Mouse (Mus musculus) spleen, adult 18-20 months (tissue): ENCODE results near the gene Ctse.

Experiments used
- DNase-seq, 2 experiments: peaks; one replicate each; pipeline ENCODE4 v3.0.0; 2022; ENCODE audit warnings: mixed read lengths in 2 of 2

Gene Ctse

DNA sequence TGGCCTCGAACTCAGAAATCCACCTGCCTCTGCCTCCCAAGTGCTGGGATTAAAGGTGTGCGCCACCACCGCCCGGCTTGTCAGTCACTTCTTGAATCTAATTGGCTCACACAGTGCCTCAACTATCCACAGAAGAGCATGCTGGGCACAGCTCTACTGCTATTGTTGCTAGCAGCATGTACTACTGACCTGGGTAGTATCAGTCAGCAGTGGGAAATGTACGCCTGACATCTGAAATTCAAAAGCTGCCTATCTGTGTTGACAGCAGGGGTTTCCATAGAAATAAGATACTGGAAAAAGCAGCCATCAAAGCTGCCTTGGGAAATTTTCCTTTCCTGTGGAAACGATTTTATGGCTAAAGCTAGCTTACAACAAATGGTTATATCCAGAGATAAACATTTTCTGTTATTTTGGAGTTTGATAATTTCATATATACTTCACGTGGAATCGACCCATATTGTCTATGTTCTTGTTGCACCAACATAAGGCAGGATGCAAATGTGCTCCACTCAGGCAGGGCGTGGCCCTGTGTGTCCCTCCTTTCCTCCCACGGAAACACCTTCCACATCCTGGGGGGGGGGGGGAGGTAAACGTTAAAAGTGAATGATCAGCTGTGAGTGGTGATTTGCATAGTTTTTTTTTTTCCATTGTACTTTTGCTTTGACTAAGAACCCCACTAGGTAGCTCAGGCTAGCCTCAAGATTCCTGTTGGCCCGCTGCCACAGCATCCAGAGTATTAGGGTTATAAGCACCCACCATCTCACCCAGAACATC lies 14.8 kb downstream of the Ctse start:
- peak in 1 of 2 experiments; percentile 23 for DNase-seq

DNA sequence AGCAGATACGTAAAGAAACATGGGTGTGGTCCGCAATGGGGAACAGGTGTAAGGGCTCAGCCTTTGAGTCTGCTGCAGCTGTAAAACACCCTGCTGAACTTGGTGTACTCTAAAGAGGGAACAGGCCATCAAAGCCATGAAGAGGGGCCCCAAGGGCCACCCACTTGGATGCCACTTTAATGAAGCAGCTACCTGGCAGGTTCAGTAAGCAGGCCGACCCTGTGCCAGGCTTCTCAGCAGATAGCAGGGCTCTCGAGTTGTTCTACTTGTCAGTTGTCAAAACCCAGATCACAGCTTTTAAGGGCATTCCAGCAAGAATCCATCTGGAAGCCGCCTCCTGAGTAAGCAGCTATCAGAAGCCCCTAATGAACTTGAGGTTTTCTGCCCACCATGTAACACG lies 17.5 kb downstream of the Ctse start:
- DNase-seq = no peak

GRCm38 (mm10) chr1:131657945-131658354 lies 19.8 kb downstream of the Ctse start:
- peak; percentile 83 to 88 for DNase-seq

DNA sequence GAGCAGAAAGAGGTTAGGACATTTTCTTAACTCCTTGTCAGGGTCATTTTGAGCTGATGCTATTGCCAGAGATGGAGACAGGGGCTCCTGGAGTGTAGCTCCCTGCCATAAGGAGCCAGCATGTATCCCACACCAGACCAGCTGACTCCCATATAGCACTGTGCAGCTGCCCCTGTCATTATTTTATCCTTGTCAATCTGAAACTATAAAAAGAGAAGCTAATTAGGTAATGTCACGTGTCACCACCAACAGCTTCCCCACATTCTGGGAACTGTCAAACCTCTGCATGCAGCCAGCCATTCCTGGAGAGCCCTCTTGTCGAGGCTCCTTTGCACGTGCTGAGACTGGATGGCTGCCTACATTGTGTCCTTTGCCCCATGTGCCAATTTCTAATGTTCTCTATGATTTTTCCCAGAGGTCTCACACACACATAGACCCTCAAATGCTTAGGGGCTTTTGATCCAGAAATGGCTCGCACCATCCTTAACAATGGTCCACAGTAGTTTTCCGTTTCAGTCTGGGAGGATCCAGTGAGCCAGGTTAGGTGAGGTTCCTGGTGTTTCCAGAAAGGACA lies 21.5 kb downstream of the Ctse start:
- DNase-seq = no peak

GRCm38 (mm10) chr1:131660266-131660665 lies 22.2 kb downstream of the Ctse start:
- DNase-seq = no peak

DNA sequence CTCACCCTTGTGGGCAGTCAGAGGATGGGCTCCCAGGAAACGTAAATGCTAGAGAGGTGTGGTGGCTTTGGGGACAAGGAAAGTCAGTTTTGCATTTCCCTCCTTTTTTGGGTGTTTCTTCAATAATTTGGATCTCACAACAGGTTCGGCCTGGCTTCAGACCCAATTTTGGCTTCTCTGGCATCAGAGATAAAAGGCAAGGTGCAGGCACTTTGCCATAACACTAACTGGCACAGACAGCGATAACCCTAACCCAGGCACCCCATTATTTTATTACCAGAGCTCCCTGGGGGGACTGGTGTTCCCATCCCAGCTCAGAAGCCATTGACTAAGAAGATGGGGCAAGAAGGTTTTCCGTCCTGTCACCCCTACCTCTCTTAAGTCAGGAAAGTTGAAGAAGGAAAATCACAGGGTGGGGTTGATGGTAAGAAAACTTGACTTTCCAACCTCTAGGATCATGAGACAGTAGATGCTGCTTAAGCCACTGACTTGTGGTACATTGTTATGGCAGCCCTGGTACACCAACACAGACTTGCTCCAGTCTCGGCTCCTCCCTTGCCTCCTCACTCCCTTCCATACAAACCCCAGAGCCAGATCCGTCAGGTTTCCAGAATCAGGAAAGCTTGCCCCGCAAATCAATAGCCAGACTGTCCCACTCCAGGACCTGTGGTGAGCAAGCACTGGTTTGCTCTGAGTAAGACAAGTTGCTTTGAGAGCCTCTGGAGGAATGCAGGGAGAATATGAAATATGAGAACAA lies 22.8 kb downstream of the Ctse start:
- DNase-seq = no peak

DNA sequence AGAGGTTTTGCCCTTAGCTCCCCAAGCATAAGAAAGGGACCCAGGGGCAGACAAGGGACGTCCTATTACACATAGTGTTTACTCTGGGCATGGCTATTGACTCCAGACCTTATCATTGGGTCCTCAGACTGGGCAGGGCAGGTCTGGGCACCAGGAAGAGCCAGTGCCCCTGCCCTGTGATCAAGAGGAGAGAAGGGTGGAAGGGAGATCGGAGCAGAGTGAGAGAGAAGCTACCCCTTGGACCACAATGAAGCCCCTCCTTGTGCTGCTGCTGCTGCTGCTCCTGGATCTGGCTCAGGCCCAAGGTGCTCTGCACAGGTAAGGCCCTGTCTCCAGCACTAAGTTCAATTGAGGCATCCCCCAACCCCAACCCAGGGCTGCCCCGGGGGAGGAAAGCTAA lies 23.6 kb downstream of the Ctse start:
- no peak for DNase-seq

DNA sequence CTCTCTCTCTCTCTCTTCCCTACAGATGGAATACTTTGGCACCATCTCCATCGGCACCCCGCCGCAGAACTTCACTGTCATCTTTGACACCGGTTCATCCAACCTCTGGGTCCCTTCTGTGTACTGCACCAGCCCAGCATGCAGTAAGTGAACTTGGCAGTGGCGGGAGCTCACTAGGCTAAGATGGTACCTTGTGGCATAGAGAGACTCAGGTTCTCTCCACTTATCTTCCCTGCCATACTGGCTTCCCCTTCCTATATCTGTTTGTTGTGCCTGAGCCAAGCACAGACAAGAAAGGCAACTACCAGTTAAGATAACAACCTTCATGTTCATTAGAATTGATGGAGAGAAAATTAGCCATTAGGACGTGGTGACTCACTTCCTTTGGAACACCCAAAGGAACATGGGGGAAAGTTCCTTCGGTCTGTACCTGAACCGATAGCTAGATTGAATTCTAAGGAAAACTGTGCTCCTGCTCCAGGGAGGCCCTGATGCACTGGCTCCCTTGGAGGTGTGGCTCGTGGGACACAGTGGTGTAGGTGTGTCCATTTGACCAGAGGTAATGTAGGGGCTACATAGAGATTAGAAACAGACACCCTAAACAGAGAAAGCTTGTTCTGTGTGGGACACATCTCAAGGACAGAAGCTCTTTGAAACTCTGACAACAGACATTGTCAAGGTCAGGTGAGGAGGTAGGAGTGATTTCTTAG lies 25.3 kb downstream of the Ctse start:
- DNase-seq = no peak

- DNase-seq = no peak
Measured at GRCm38 (mm10) chr1:131664136-131664535, 26.0 kb downstream of the Ctse start.

DNA sequence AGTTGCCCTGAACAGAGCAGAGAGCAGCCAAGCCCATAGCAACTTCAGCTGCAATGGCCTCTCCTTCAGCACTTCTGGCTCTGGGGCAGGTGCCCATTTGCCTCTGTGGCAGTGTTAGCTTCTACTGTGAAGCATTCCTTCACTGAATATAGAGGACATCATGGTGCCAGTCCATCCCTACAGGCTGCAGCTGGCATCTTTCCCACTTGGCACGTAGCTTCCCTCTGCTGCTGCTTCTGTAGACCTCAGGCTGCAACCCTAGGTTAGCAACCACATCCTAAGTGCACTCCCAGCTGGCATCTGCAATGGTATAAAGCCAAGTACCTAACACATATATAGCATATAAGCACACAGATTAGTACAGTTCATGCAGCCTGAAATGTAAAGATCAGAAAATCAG lies 27.8 kb downstream of the Ctse start:
- no peak for DNase-seq

- no peak for DNase-seq
Measured at GRCm38 (mm10) chr1:131671113-131671512, 33.0 kb downstream of the Ctse start.

GRCm38 (mm10) chr1:131672361-131672760 lies 34.3 kb downstream of the Ctse start:
- peak; percentile 18 to 33 for DNase-seq

DNA sequence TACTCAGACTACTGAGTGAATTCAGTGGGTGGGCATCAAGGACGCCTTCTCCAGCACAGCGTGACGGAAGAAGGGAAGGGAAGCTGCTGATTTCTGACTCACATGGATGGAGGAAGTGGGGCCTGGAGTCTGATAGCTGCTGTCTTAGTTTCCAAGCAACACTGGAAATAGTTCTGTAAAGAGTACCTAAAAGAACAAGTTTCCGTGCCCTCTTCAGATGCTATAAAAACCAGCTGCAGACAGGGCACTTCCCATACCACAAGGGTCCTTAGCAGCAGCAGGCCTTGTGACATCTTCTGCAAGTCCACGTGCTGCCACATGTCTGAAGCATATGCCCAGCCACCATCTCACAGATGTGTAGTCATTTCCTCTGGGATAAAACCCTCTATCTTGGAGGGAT lies 41.5 kb downstream of the Ctse start:
- DNase-seq = no peak

GRCm38 (mm10) chr1:131687739-131688138 lies 49.6 kb downstream of the Ctse start:
- no peak for DNase-seq

- DNase-seq = no peak
Measured at GRCm38 (mm10) chr1:131688475-131688874, 50.4 kb downstream of the Ctse start, which contains the start of gene Rab7b. Gene Rab7b, plus strand, starts transcription at chr1:131688695.

GRCm38 (mm10) chr1:131689016-131689415 lies 50.9 kb downstream of the Ctse start:
- DNase-seq = no peak

DNA sequence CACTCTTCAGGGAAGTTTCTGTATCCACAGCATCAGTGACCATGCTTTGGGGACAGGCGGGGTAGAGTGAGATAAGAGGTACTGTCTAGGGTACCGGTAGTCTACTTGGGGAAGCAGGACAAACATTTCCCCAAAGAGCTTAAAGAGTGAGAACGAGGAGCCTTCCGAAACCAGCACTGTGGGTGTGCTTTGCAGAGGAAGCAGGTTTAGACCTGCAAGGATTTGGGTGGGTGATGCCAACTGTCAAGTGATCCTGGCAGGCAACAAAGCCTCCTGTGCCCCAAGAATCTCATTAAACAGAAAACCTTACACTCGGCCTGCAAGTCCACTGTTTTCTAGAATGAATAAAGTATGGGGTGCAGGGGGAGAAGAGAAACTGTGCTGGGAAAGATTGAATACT lies 51.8 kb downstream of the Ctse start:
- DNase-seq = no peak

GRCm38 (mm10) chr1:131690435-131690834 lies 52.3 kb downstream of the Ctse start:
- DNase-seq = no peak

DNA sequence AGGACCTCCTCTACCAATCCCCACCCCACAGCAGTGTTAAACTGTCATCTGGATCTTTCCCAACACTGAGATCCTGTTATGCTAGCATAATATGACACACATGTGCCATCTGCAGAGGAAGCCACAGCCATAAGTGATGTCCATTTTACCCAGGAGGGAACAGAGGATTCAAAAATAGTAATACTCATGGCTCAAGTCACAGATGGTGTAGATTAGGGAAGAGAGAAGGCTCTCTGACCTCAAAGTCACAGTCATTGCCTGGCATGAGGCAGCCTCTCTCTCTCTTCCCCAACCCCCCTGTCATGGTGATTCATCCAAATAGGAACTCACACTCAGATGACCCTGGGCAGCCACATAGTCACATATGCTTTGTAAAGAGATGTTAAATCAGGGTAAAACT lies 53.2 kb downstream of the Ctse start:
- no peak for DNase-seq

DNA sequence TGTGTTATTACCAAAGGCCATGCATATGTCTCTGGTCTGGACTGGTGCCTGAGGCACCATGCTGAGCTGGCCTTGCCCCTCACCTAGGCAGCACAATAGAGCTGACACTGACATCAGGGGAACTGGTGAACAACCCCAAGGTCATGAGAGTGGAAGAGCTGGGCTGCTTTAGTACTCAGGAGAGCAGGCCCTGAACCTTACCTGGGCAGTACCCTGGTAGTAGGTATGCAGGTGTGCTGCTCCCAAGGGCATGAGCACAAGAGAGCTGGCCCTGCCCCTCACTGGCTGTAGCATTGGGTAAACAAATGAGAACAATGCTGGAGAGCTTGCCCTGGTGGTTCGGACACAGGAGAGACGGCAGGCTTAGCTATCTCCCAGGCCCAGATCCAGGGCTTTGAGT lies 57.2 kb downstream of the Ctse start:
- no peak for DNase-seq

- no peak for DNase-seq
Measured at GRCm38 (mm10) chr1:131696325-131696724, 58.2 kb downstream of the Ctse start.

DNA sequence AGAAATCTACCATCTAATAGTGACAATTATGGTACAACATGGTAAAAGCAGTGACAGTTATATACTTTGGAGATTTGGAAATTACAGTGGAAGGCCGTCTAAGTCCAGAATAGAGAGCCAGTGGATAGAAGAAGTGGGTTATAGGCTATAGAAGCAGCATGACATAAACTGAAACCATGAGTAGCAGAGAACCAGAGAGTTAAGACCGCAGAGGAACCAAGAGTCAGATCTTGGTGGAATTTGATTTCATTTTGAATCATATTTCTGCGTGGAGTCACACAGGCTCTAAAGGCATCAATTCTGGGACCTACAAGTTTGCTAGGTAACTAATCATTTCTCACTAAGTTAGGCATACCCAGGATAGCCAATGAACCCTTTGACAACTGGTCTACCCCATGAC lies 60.7 kb downstream of the Ctse start:
- no peak for DNase-seq

DNA sequence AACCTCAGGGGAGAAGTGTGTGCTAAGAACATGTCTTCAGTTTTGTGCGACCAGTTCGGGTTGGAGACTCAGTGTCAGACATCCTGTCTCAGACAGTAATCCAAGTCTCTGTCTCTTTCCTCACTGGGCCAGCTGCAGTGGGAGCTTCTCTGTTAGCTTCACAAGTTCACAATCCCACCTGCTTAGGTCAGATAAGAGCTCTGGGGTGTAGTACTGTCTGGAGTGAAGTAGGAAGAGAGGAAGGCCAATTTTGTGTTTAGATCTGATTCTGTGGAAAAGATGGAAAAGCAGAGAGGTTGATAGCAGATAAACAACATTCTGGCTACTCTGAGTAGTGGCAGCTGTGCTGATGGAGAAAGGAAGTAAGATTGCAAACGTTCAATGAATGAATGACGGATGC lies 61.5 kb downstream of the Ctse start:
- DNase-seq = no peak
